Comparison of ENCODE assay signal across 8 mouse cellular contexts in genomic region chr2:91070076-91070800, GRCm38 (mm10). TPM values are rescaled to one million over a fixed set of nuclear protein-coding genes. Genes with fewer than 3 reads are reported as not detected.
DNase-seq lines count a peak whose midpoint lies in the region; ATAC-seq and TF ChIP-seq lines count a peak whose summit lies in the region.

Slc39a13 (minus strand) TSS chr2:91070417.

- peaks cover 18% of the 10 kb centered on the region for H3K4me1 ChIP-seq in embryonic facial prominence, embryonic 14.5 days (ENCODE audit: control insufficient read depth, insufficient read depth, low read length)
- peaks cover 19% of the 10 kb centered on the region for H3K4me1 ChIP-seq in limb, embryonic 14.5 days (ENCODE audit: control insufficient read depth, insufficient read depth, low read length)
- peaks cover 11% of the 10 kb centered on the region for H3K4me1 ChIP-seq in midbrain, postnatal 0 days (ENCODE audit: insufficient read depth, low read length)

- peaks cover 17% of the 10 kb centered on the region; the same call in 1 of the 2 replicates for H3K36me3 ChIP-seq in embryonic facial prominence, embryonic 14.5 days (ENCODE audit: control insufficient read depth, insufficient read depth, low read length)
- peaks cover 21% of the 10 kb centered on the region for H3K36me3 ChIP-seq in limb, embryonic 14.5 days (ENCODE audit: control insufficient read depth, insufficient read depth, low read length)
- peaks cover 4% of the 10 kb centered on the region; the same call in 1 of the 2 replicates for H3K36me3 ChIP-seq in midbrain, postnatal 0 days (ENCODE audit: insufficient read depth, low read length)

- peak; percentile 97 for ATAC-seq in embryonic facial prominence, embryonic 14.5 days (ENCODE audit: low read depth)
- peak; percentile 97 for ATAC-seq in limb, embryonic 14.5 days (ENCODE audit: low FRiP score, low read depth)
- peak; percentile 96 for ATAC-seq in midbrain, postnatal 0 days (ENCODE audit: low FRiP score)

- peak; percentile 99 for DNase-seq in 3T3-L1 (ENCODE audit: low read depth, low spot score)
- DNase-seq in adrenal gland, postnatal 4 days (ENCODE audit: low spot score in 2 of 2), result peak; percentile 96 to 98
- peak; percentile 98 for DNase-seq in embryonic facial prominence, embryonic 14.5 days (ENCODE audit: low spot score)
- DNase-seq in heart, adult 8-10 months (ENCODE audit: low spot score), result peak; percentile 96
- peak; percentile 98 for DNase-seq in kidney, adult 9 months
- peak; percentile 95 for DNase-seq in limb, embryonic 14.5 days (ENCODE audit: low spot score)
- DNase-seq in midbrain, postnatal 0 days (ENCODE audit: low spot score), result peak; percentile 97
- peak; percentile 93 to 94 for DNase-seq in spleen, postnatal 14 days (ENCODE audit: low spot score in 2 of 2)

- no peaks in the 10 kb centered on the region for H3K27me3 ChIP-seq in embryonic facial prominence, embryonic 14.5 days (replicated peaks; ENCODE audit: control insufficient read depth, insufficient read depth, low read length)
- no peaks in the 10 kb centered on the region for H3K27me3 ChIP-seq in limb, embryonic 14.5 days (ENCODE audit: control insufficient read depth, insufficient read depth, low read length)
- no peaks in the 10 kb centered on the region for H3K27me3 ChIP-seq in midbrain, postnatal 0 days (ENCODE audit: insufficient read depth, low read length)

- H3K9ac ChIP-seq in embryonic facial prominence, embryonic 14.5 days (ENCODE audit: low read depth, low read length), result peak within 1 kb of the TSS; percentile 78
- peak within 1 kb of the TSS; percentile 74 for H3K9ac ChIP-seq in limb, embryonic 14.5 days (ENCODE audit: low read depth, low read length, severe bottlenecking)
- peak within 1 kb of the TSS; percentile 76 for H3K9ac ChIP-seq in midbrain, postnatal 0 days (replicated peaks; ENCODE audit: low read length, poor library complexity, severe bottlenecking)

- peak; percentile 99 for TF ChIP-seq CTCF in midbrain, postnatal 0 days (IDR thresholded peaks at IDR 0.05)

- H3K9me3 ChIP-seq in embryonic facial prominence, embryonic 14.5 days (ENCODE audit: control insufficient read depth, low read length), result no peaks in the 10 kb centered on the region
- no peaks in the 10 kb centered on the region for H3K9me3 ChIP-seq in limb, embryonic 14.5 days (ENCODE audit: control insufficient read depth, low read length)
- H3K9me3 ChIP-seq in midbrain, postnatal 0 days (ENCODE audit: low read length), result no peaks in the 10 kb centered on the region

- H3K27ac ChIP-seq in embryonic facial prominence, embryonic 14.5 days (replicated peaks; ENCODE audit: low read depth, low read length), result peak within 1 kb of the TSS; percentile 84
- H3K27ac ChIP-seq in limb, embryonic 14.5 days (replicated peaks; ENCODE audit: low read depth, low read length), result peak within 1 kb of the TSS; percentile 72
- peak within 1 kb of the TSS; percentile 82 for H3K27ac ChIP-seq in midbrain, postnatal 0 days (ENCODE audit: low read depth, low read length)

- H3K4me3 ChIP-seq in embryonic facial prominence, embryonic 14.5 days (ENCODE audit: low read depth, low read length), result peak within 1 kb of the TSS; percentile 70
- peak within 1 kb of the TSS; percentile 67 for H3K4me3 ChIP-seq in limb, embryonic 14.5 days (replicated peaks; ENCODE audit: low read length)
- peak within 1 kb of the TSS; percentile 75 for H3K4me3 ChIP-seq in midbrain, postnatal 0 days (ENCODE audit: low read depth, low read length)

- 0% methylated on average over 25 of the region's 69 CpGs for WGBS in embryonic facial prominence, embryonic 14.5 days
- under 1% methylated on average over 69 of the region's 69 CpGs for WGBS in limb, embryonic 14.5 days
- WGBS in midbrain, postnatal 0 days, result under 1% methylated on average over 63 of the region's 69 CpGs

- peak within 1 kb of the TSS; percentile 90 for H3K4me2 ChIP-seq in embryonic facial prominence, embryonic 14.5 days (ENCODE audit: low read depth, low read length)
- H3K4me2 ChIP-seq in limb, embryonic 14.5 days (replicated peaks; ENCODE audit: low read depth, low read length, severe bottlenecking), result peak within 1 kb of the TSS; percentile 90
- H3K4me2 ChIP-seq in midbrain, postnatal 0 days (ENCODE audit: low read depth, low read length, poor library complexity, severe bottlenecking), result peak within 1 kb of the TSS; percentile 92

- peak; percentile 64; the same call in 1 of the 2 replicates for TF ChIP-seq POLR2A in limb, embryonic 14.5 days (IDR thresholded peaks at IDR 0.05; ENCODE audit: borderline replicate concordance, extremely low read depth, insufficient read depth, insufficient read length)

RNA-seq across cellular contexts. Expression of gene Slc39a13, which starts in this region (rescaled TPM):
- 10 to 100 TPM; 35.7 to 42.0 TPM for total RNA-seq in adrenal gland, postnatal 4 days (2021)
- polyA plus RNA-seq in embryonic facial prominence, embryonic 14.5 days (2014; fragmentation: Nextera tagmentation; extraction: Ambion mirVana), result 62.1 and 64.8 TPM in 2 replicates
- 10 to 100 TPM; 19.0 to 26.0 (median 23.6) TPM for total RNA-seq in heart, adult 8-10 months (2022)
- 143 and 172 TPM in 2 replicates for polyA plus RNA-seq in limb, embryonic 14.5 days (2012; rRNA removed)
- 63.3 and 74.3 TPM in 2 replicates for polyA plus RNA-seq in limb, embryonic 14.5 days (2014; fragmentation: Nextera tagmentation; extraction: Ambion mirVana)
- total RNA-seq in midbrain, postnatal 0 days (2014; rRNA removed), result 34.1 and 40.3 TPM in 2 replicates
- 22.7 and 26.3 TPM in 2 replicates for polyA plus RNA-seq in midbrain, postnatal 0 days (2015; fragmentation: Nextera tagmentation; extraction: Ambion mirVana)

Comparison
In these comparisons a context has a peak if more than half of its experiments do, and no peak if none do; other contexts are left out.
1. Peak in every context shown above with its lines: DNase-seq, ATAC-seq, H3K4me3 ChIP-seq and H3K27ac ChIP-seq.